Mouse (Mus musculus): ENCODE results near the gene Tmem126a. TPM values are rescaled to one million over a fixed set of nuclear protein-coding genes. Genes with fewer than 3 reads are reported as not detected.

Gene Tmem126a
- total RNA-seq, 2 experiments from 2014 or later, result 43.0 to 47.0 TPM

- DNase-seq (ENCODE audit: low spot score in 2 of 2), result peak; percentile 71 to 76
These were observed 47.1 kb downstream of the Tmem126a start for GRCm38 (mm10) chr7:90409934-90410333.

Other genes starting within 250 kb of the Tmem126a start
- gene Ccdc83, start 191.5 kb downstream of the Tmem126a start, total RNA-seq (2021), result not detected
- 10 to 100 TPM; 26.9 to 32.3 TPM for gene Sytl2, start 155.0 kb downstream of the Tmem126a start, total RNA-seq (2021)
- gene Ccdc89, start 30.7 kb downstream of the Tmem126a start, total RNA-seq (2021), result under 1 TPM; 0.56 to 0.78 TPM
- gene Crebzf, start 14.5 kb downstream of the Tmem126a start, total RNA-seq (2021), result 10 to 100 TPM; 75.2 to 88.0 TPM
- gene Tmem126b, start 18.8 kb upstream of the Tmem126a start, total RNA-seq (2021), result 10 to 100 TPM; 19.4 TPM
- gene Dlg2, start 19.4 kb upstream of the Tmem126a start, total RNA-seq (2021), result 100 to 1,000 TPM; 264 to 268 TPM

All from layer of hippocampus, postnatal 10 days (tissue).